Mouse (Mus musculus) heart, adult 2 months (tissue): ENCODE data around the gene Acy3. TPM values are rescaled to one million over a fixed set of nuclear protein-coding genes. Genes with fewer than 3 reads are reported as not detected.
"Not testable (repeated sequence)": the region's sequence is repeated elsewhere in the genome, so short reads cannot be mapped to it uniquely, and the experiment has no call there.

Source experiments
- DNase-seq, 2 experiments: peaks; one replicate each; pipeline ENCODE4 v3.0.0; 2021
- H3K27ac ChIP-seq: fragments of 200-600 bp; 2 replicates; pipeline ENCODE4 v1.8.1; 2022
- H3K27me3 ChIP-seq: fragments of 200-500 bp; 2 replicates; pipeline ENCODE4 v1.6.1; 2012; ENCODE audit warnings: mild to moderate bottlenecking, low read length, inconsistent platforms, mixed read lengths; ENCODE audit not compliant: control insufficient read depth, insufficient read depth
- H3K36me3 ChIP-seq: fragments of 200-500 bp; 2 replicates; pipeline ENCODE4 v1.6.1; 2012; ENCODE audit warnings: low read length, inconsistent platforms; ENCODE audit not compliant: control insufficient read depth, insufficient read depth
- H3K4me1 ChIP-seq: fragments of 200-500 bp; 2 replicates; pipeline ENCODE4 v1.6.1; 2011; ENCODE audit warnings: low read length; ENCODE audit not compliant: control insufficient read depth, insufficient read depth
- H3K4me3 ChIP-seq: fragments of 200-600 bp; 2 replicates; pipeline ENCODE4 v1.8.1; 2022
- H3K79me2 ChIP-seq: fragments of 200-500 bp; replicated peaks from 2 replicates; pipeline ENCODE4 v1.6.1; 2012; ENCODE audit warnings: mild to moderate bottlenecking, inconsistent platforms, low read length, moderate library complexity, mixed read lengths; ENCODE audit not compliant: control insufficient read depth, insufficient read depth
- H3K9ac ChIP-seq: fragments of 200-500 bp; 2 replicates; pipeline ENCODE4 v1.6.1; 2012; ENCODE audit warnings: low read depth, mild to moderate bottlenecking, control low read depth, inconsistent platforms, low read length, mixed read lengths
- CTCF ChIP-seq: fragments of 200-600 bp; IDR thresholded peaks from 2 replicates; pipeline ENCODE4 v1.8.1; 2022; ENCODE audit warnings: antibody characterized with exemption, mild to moderate bottlenecking, moderate library complexity
- EP300 ChIP-seq: fragments of 200-500 bp; IDR thresholded peaks from 2 replicates; pipeline ENCODE4 v1.6.1; 2011; ENCODE audit warnings: low read depth, low read length, control low read depth; ENCODE audit not compliant: insufficient read depth
- POLR2A ChIP-seq: fragments of 200-500 bp; IDR thresholded peaks from 2 replicates; pipeline ENCODE4 v1.6.1; 2011; ENCODE audit warnings: mild to moderate bottlenecking, low read depth, low read length, control low read depth; ENCODE audit not compliant: insufficient read depth
- WGBS: fragments of 180-500 bp; shearing (Covaris S2); methylation state at CpG from one replicate; pipeline ENCODE4 v1.1.7; 2018; 5-methylcytosine and 5-hydroxymethylcytosine counted together
- intact Hi-C: fragments of 180-260 bp; cut with DNase I; formaldehyde crosslinking; loops from one replicate; pipeline ENCODE4 v1.15.1; 2025
- polyA plus RNA-seq: library from polyadenylated mRNA; depleted of rRNA; stranded (reverse); fragments of >200 nt; gene quantifications from 2 replicates; pipeline ENCODE4 v1.2.3, GENCODE M21; 2012
- total RNA-seq, 2 experiments: library from RNA; stranded (reverse); gene quantifications; 2 replicates each; pipeline ENCODE4 v1.2.3; 2021

Gene Acy3
- total and polyA plus RNA-seq, 3 experiments: 21.5 to 89.9 (median 28.0) TPM

DNA sequence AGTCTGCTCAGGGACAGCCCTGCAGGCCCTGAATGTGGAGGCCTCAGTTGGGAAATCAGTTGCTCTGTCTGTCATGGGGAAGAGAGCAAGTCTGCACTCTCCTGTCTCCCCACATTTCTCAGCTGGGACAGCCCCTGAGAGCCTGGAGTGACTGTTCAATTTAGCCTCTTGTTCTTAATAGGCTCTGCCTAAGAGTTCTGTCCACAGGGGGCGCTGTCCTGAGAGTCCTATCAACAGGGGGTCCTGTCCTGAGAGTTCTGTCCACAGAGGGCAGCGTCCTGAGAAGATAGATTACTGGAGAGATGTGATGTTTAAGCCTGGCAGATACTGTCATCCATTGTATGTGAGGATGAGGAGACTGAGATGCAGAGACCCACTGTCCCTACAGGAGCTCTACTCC lies 23.9 kb upstream of the Acy3 start:
- DNase-seq: no peak

DNA sequence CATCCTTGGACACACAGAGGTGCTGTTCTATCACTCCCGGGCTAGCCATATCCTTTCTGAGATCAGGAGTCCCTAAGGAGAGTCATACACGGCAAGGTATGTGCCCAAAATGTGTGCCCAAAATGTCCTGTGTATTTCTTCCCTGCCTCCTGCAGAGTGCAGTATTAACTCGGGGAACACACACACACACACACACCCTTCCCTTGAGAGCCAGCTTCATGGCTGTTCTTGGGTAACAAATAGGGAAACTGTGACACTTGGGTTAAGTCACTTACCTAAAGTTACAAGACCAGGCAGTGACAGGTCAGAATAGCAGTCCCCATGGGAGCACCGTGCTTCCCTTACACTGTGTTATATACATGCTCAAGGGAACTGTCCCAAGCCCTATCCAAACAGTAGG lies 22.3 kb upstream of the Acy3 start:
- no peak for TF ChIP-seq EP300
- no peak for TF ChIP-seq CTCF
- no peak for TF ChIP-seq POLR2A
- Histone ChIP-seq H3K4me1 (no peaks in the 10 kb centered on the region), H3K79me2 (no peaks in the 10 kb centered on the region), H3K4me3 (no peak overlapping the region), H3K27ac (no peak overlapping the region), H3K9ac (no peak overlapping the region), H3K27me3 (no peaks in the 10 kb centered on the region), H3K36me3 (no peaks in the 10 kb centered on the region)
- DNase-seq: no peak
- WGBS: 61% methylated on average over 4 of the region's 4 CpGs
- intact Hi-C loops: no loop called here

More for the DNA sequence above, 23.9 kb upstream of the Acy3 start:
- Histone ChIP-seq H3K9ac (no peak overlapping the region), H3K27ac (no peak overlapping the region), H3K79me2 (no peaks in the 10 kb centered on the region), H3K36me3 (no peaks in the 10 kb centered on the region), H3K27me3 (no peaks in the 10 kb centered on the region), H3K4me3 (no peak overlapping the region), H3K4me1 (no peaks in the 10 kb centered on the region)
- TF ChIP-seq CTCF (peak; percentile 41), POLR2A (no peak), EP300 (no peak)
- intact Hi-C loops: no loop called here
- 19% methylated on average over 2 of the region's 2 CpGs for WGBS

DNA sequence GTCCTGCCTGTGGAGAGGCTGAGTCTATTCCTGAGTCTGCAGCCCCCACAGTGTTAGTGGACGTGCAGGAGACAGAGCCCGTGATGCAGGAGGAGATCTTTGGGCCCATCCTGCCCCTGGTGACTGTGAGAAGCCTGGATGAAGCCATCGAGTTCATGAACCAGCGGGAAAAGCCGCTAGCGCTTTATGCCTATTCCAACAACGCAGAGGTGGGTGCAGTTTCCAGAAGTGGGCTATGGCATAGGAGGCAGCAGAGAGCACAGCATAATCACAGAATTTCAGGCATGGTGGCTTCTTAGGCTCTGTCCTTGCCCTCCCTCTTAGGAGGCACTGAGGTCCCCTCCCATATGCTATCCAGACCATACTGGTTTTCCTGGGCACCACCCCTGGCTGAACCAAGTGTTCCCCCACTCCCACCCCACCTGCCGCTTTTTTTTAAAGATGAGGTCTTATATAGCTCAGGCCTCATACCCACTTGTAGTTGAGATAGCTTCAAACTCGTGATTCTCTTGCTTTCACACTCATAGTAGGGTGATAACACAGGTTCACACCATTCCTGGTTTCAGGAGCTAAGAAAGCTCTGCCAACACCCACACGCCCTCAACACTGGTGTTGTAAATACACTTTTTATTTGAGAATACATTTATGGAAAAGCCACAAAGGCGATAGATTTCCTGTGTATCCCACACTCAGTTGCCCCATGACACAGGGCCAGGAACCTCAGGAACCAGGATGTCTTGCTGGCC lies 19.9 kb upstream of the Acy3 start:
- TF ChIP-seq CTCF: peak; percentile 11; the same call in 1 of the 2 replicates
- TF ChIP-seq POLR2A: no peak
- no peak for TF ChIP-seq EP300
- H3K4me1 ChIP-seq: no peaks in the 10 kb centered on the region
- DNase-seq: no peak
- H3K27ac ChIP-seq: no peak overlapping the region
- no peaks in the 10 kb centered on the region for H3K79me2 ChIP-seq
- H3K36me3 ChIP-seq: no peaks in the 10 kb centered on the region
- no peaks in the 10 kb centered on the region for H3K27me3 ChIP-seq
- no peak overlapping the region for H3K4me3 ChIP-seq
- H3K9ac ChIP-seq: no peak overlapping the region
- 70% methylated on average over 11 of the region's 11 CpGs for WGBS
- intact Hi-C loops: no loop called here

DNA sequence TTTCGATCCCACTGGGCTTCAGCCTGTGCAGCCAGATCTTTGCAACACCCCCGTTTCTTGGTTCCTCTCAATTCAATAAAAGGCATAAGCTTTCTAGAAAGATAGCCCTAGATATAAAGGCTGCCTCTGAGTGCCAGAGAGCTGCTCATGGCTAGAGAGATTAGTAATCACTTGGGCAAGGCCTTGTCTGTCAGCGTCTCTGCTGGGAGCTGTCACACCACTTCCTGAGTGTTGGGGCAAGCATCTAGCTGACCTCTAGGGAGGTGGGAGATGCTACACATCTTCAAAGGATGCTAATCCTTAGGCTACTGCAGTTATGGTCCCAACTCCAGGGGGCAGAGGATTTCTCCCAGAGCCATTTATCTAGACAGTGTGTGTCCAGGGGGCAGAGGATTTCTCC lies 19.1 kb upstream of the Acy3 start:
- WGBS: 43% methylated on average over 3 of the region's 3 CpGs
- Histone ChIP-seq H3K79me2 (no peaks in the 10 kb centered on the region), H3K27me3 (no peaks in the 10 kb centered on the region), H3K9ac (no peak overlapping the region), H3K4me3 (no peak overlapping the region), H3K36me3 (no peaks in the 10 kb centered on the region), H3K4me1 (no peaks in the 10 kb centered on the region), H3K27ac (no peak overlapping the region)
- DNase-seq: no peak
- TF ChIP-seq CTCF: no peak
- TF ChIP-seq EP300: no peak
- no peak for TF ChIP-seq POLR2A
- intact Hi-C loops: no loop called here

DNA sequence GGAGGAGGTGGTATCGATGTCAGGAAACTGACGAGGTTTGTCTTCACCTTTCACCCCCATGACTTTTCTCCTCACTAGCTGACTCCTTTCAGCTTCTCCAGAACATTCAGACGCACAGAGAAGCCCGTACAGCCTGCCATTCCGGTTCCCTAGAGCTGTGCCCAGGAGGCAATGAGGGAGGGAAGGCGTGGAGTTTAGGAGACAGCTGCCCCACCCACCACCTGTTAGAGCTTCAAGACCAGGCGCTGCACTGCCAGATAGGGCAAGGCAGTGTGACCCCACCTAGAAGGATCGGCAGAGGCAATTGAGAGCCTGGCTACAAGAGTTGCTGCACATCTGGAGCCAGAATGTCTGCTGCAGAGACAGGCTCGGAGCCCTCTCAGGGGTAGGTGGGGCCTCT lies 14.1 kb upstream of the Acy3 start, which contains the start of gene Aldh3b2:
Aldh3b2 (plus strand) TSS at position 100 of the 400 bp plus-strand sequence.
- 63% methylated on average over 9 of the region's 9 CpGs for WGBS
- no peak for DNase-seq
- Histone ChIP-seq H3K36me3 (no peaks in the 10 kb centered on the region), H3K4me3 (no peak within 1 kb of the TSS), H3K4me1 (no peaks in the 10 kb centered on the region), H3K9ac (no peak within 1 kb of the TSS), H3K27ac (no peak within 1 kb of the TSS), H3K27me3 (no peaks in the 10 kb centered on the region), H3K79me2 (no peaks in the 10 kb centered on the region)
- intact Hi-C loops: no loop called here
- TF ChIP-seq CTCF: no peak
- no peak for TF ChIP-seq EP300
- no peak for TF ChIP-seq POLR2A

DNA sequence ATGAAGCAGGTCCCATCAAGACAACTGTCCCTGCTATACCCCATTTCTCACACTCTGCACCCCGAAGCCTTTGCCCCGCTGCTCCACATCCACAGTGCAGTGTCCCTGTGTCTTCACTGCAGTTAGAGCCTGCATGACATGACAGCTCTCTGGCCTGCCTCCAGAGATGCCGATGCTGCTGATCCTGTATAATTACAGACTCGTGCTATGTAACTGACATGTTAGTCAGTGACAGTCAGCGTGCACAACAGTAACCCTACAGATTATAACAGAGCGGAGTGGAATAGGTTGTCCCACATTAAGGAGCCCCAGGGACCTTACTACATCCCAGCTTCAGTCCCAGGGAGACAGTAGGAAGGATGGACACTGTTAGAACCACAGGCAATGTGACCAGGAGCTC lies 11.8 kb upstream of the Acy3 start:
- DNase-seq, H3K4me1 ChIP-seq, H3K9ac ChIP-seq, H3K27me3 ChIP-seq, intact Hi-C loops, H3K27ac ChIP-seq, H3K79me2 ChIP-seq, H3K4me3 ChIP-seq, H3K36me3 ChIP-seq: not testable (repeated sequence)
- WGBS: 81% methylated on average over 6 of the region's 6 CpGs
